Mouse (Mus musculus) kidney, postnatal 4 days (tissue): ENCODE measurements around the gene Il3.
A peak's percentile ranks its signal among the peaks of the same experiment; 100 is the strongest.
"Not testable (repeated sequence)": the region's sequence is repeated elsewhere in the genome, so short reads cannot be mapped to it uniquely, and the experiment has no call there.

Experiments
- DNase-seq, 2 experiments: peaks; one replicate each; pipeline ENCODE4 v3.0.0; 2021; ENCODE audit warnings: mixed read lengths in 2 of 2

Il3 gene

GRCm38 (mm10) chr11:54267177-54267576 lies at the start of gene Il3:
Gene Il3, minus strand, starts transcription at chr11:54267277.
- no peak for DNase-seq

GRCm38 (mm10) chr11:54315336-54315735 lies 48.3 kb upstream of the Il3 start:
- DNase-seq, result no peak

- DNase-seq, result peak; percentile 25 to 45
These were observed 47.7 kb upstream of the Il3 start for GRCm38 (mm10) chr11:54314740-54315139.

DNA sequence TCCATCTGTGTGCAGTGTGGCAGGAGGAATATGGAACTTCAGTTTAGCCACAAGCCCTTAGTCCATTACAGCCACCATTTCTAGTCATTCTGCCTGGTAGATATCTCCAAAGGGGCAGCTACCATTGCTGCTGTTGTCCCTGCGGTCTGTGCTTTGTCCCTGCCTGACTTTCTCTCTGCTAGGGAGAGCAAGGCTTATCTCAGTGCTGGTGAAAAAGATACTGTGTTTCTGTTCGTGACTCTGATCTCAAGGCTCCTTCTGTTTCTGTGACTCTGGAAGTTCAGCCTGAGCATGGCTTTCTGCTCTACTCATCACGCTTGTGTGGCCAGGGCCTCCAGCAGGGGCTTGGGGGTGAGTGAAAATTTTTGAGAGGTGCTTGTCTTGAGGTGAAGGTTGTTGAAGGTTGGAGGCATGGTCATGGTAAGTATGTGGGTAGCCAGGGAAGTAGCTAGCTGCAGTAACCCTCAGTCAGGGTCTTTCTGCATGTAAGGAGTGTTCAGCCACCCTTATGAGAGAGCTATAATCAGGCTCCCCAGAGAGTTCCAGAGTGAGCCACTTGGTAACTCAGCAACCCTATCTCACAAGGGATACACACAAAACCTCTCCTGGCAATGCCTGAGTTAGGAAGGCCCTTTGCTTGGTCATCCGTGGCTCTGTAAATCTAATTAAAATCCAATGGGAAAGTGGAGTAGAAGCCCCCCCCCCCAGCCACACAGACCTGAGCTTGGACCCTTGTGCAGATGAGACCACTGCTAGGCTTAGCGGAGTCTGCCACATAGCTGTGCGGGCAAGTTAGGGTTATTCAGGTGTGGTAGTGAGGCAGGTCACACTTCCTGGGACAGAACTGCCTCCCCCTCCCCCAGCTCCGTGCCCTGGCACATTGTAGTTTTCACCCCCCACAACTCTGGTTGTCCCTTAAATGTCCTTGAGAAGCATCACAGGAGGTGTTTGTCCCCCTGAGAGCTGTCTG lies 46.6 kb upstream of the Il3 start:
- no peak for DNase-seq

DNA sequence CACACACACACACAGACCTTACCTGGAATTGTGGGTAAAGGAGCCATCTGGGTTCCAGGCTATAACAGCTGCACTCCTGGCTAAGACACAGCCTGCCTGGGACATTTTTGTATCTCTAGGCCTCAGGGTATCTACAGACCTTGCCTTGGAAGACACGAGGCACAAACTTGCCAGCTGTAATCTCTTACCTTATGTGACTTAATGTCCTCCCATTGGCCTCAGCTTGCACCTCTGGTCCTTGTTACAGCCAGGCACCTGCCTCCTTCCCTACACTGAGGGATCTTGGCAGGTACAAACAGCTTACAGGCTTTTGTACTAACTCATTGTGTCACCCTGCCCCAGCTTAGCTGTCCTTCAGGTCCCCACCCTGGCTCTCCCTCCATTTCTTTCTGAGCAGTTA lies 45.5 kb upstream of the Il3 start:
- no peak for DNase-seq

DNA sequence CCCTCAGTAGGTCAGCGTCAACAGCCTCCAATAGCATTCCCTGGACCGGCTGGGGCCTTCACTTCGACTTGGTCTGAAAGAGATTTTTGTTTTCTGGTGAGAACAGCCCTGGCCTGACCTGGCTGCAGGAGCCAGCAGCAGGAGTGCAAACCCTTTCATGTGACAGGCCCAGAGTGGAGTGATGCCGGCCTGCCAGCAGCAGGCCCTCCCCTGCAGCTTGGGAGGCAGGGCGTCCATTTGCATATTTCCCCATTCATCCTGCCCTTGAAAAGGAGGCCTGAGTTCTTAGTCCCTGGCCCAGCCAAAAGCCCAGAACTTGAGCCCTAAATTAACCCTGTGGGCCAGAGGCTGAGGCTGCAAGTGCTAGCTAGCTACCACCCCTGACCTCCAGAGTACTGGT lies 44.9 kb upstream of the Il3 start:
- peak; percentile 14 for DNase-seq

DNA sequence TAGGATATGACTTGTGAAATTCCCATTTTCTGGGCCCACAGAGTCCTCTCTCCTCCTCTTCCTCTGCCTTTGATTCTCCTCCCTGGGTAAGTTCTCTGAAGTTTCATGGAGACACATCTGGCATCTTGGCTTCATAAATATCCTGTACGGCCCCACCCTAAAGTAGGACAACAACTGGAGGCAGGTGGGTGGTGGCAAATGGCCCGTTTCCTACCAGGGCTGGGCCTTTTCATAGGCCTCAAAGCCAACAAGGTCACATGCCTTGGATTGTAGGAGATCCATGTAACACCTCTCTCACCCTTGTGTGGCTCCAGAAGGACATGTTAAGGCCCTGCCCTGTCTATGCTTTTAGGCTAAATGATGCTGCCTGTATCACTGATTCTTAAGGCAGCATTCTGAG lies 43.5 kb upstream of the Il3 start:
- DNase-seq, result no peak

DNA sequence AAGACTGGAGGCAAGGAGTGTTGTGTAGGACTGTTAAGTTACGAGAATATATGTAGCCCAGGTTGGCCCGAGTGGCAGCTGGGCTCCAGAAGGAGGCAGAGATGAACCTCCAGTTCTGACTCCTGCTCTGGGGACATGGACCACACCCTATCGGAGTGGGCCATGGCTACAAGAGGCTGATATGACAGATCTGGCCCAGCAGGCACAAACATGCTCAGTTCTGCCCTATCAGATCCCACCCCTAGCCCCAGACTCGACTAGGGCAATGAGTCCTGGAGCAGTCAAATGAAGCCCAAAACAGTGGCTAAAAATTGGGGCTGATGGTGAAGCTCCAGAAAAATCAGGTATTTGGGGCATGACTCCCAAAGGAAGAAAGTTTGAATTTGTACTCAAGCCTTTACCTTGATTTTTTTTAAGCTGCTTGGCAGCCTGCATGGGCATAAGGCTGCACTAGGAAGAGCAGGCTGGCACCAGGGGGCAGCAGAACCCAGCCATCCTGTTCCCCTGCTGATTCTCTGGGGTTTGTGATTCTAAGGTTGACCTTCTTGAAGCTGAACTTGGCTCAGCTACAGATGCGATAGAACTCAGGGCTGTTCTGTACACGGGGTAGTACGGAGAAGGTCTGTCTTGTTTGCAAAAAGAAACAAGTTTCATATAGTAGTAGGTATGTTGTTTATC lies 40.2 kb upstream of the Il3 start:
- DNase-seq, result peak; percentile 70 to 76

GRCm38 (mm10) chr11:54305331-54305730 lies 38.3 kb upstream of the Il3 start:
- no peak for DNase-seq

DNA sequence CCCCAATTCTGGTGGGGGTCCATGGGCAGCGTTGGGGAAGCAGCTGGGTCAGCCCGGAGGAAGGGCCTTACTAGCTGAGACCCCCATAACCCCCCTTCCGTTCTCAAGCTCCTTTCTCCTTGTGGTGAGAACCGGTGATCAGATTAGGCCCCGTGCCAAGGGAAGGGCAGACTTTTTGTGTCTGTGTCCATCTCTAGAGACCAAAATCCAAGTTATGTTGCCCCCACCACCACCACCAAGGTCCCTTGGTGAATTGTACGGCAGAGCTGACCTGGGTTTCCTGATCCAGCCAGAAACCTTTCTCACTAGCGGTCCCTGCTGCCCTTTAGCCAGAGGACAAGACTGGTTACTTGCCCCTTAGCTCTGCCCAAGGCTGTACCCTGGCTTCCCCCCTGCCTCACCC lies 37.4 kb upstream of the Il3 start:
- DNase-seq, result no peak

DNA sequence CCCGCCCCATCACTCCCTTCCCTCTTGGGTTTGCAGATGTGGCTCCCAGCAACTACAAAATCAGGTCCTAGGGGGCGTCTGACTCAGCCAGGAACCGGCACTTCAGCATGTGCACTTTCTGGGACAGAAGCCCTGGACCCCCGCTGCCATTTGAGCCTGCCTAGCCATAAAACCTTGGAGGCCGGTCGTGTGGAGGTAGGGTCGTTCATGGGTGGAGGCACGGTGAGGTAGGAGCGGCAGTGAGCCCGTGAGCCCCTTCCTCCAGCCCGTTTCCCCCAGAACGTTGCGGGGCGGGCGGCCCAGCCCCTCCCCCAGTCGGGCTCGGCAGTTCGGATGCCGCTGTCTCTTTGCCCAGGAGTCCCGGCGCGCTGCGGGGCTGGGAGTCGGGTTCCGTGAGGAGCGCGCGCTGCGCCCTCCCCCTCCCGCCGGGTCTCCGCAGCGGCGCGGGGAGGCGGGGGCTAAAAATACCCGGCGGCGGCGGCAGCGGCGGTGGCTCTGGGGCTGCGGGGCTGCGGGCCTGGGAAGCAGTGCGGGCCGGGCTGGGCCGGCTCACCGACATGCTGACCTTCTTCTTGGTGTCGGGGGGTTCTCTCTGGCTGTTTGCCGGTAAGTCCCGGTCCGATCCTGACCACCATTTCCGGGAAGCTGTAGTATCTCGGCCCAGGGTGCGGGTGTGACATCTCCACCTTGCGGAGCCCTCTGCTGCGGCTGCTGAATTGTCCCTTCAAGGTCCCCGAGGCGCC lies 36.8 kb upstream of the Il3 start, which contains the start of gene Acsl6:
Gene Acsl6 (plus strand): TSS at position 71 of the 743 bp plus-strand sequence.
- DNase-seq, result peak; percentile 16 to 29

GRCm38 (mm10) chr11:54303076-54303727 lies 36.1 kb upstream of the Il3 start:
- DNase-seq, result peak; percentile 85 to 87

DNA sequence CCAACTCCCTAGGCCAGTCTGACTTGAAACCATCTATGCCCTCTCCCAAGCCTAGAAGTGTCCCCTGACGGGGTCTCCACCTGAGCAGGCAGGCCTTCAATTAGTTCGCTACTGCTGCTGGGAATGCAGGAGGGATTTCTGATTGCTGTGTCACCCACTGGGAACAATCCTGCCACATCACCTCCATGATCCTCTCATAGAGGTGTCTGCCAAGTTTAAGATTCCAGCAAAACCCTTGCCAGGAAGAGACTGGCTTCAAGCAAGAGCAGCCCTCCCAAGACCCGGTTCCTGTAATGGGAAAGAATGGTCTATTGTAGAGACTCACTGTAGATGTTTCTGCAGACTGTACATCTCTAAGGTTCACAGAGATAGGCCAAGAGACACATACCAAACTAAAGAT lies 35.5 kb upstream of the Il3 start:
- no peak for DNase-seq

- DNase-seq, result no peak
These were observed 34.9 kb upstream of the Il3 start for GRCm38 (mm10) chr11:54301994-54302393.

GRCm38 (mm10) chr11:54298777-54299176 lies 31.7 kb upstream of the Il3 start:
- no peak for DNase-seq

DNA sequence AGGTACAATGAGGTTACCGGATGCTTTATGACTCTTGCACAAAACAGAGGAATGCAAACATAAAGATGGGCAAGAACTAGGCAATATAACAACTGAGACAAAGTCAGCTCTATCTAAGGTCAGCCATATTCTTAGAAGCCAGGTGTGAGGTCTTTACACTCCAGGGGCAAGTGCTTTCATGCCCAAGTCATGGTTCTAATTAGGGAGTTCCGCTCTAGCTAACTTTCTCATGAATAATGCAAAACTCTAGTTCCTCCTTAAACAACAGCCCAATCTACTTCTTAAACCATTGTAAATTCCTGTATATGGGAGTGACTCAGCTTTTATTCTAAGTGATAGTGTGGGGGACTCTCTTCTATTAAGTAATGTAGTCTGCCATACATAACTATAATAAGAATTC lies 30.4 kb upstream of the Il3 start:
- not testable (repeated sequence) for DNase-seq

DNA sequence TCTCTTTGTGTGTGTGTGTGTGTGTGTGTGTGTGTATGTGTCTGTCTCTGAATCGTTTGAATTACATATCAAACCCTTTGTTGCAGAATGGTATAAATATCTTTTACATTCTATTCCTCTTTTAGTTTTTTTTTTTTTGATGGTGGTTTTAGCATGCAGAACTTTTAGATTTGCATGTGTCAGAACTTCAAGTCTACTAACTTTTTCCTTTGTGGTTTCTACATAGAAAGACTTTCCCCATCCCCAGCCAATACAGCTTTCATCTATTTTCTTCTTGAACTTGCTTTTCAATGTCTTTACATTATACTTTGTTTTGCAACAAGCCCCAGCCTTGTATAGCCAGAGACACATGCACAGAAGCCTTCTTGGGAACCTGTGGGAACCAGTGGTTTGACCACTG lies 29.7 kb upstream of the Il3 start:
- no peak for DNase-seq

- no peak for DNase-seq
These were observed 28.9 kb upstream of the Il3 start for GRCm38 (mm10) chr11:54295971-54296370.

- no peak for DNase-seq
These were observed 27.1 kb upstream of the Il3 start for GRCm38 (mm10) chr11:54293980-54294807.

DNA sequence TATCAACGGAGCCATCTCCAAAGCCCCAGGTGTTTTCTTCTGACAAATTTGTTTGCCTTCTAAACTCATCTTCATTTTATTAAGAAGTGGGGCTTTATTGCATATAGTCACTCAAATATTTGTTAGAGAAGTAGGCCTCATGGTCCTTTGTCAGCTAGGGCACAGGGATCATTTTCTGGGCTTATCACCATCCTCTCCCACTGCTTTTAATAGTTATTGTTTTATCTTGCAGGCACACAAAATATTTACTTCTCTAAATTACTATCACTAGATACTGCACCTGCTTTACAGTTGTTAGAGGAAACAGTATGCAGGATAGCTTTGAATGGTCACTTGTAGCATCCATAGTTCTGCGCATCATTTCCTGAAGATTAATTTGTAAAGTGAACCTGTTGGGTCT lies 25.1 kb upstream of the Il3 start:
- DNase-seq, result no peak

DNA sequence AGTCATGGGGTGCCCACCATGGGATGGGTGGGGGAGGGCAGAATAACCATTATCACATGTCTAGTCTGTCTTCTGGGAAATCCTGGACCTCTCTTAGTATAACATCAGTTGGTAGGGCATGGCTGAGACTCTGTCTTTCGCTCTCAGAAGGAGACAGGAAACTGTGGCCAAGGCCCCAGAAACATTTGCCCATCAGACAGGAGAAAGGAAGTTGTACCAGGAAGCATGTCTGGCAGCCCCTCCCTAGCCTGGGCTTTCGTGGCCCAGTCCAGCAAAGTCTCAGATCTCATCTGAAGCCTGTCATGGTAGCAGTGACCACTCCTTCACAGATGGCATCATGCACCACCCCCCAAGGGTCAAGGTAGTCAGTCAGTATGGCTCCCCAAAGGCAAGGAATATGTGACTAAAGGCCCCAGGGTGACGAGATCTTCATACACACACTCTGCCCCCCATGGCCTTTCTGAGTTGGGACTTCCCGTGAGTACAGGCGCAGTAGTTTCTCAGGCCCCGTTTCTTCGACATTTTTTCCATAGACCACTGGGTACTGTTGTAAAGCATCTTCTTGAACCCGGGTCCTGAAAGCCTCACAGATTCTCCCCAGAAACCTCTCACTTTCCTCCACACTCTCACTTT lies 20.9 kb upstream of the Il3 start:
- no peak for DNase-seq
